Mouse (Mus musculus) left cerebral cortex, postnatal 36 days (tissue): ENCODE data around the gene Tmem186. TPM values are rescaled to one million over a fixed set of nuclear protein-coding genes. Genes with fewer than 3 reads are reported as not detected.
A peak's percentile ranks its signal among the peaks of the same experiment; 100 is the strongest.

Experiments used
- DNase-seq, 2 experiments: peaks; one replicate each; pipeline ENCODE4 v3.0.0; 2021 to 2022; ENCODE audit warnings: low spot score in 2 of 2, mixed read lengths in 1 of 2
- intact Hi-C: fragments of 180-260 bp; cut with DNase I; formaldehyde crosslinking; loops from one replicate; pipeline ENCODE4 v1.15.1; 2025
- microRNA-seq: library from miRNA; unstranded; fragments of <30 nt; microRNA quantifications from one replicate; pipeline ENCODE4 v1.2.0, GENCODE M21; 2022
- total RNA-seq, 2 experiments: library from RNA; stranded (reverse); gene quantifications; 2 replicates each; pipeline ENCODE4 v1.2.3; 2021

Gene Tmem186
- total RNA-seq, 2 experiments from 2014 or later, result 12.0 to 13.4 TPM

DNA sequence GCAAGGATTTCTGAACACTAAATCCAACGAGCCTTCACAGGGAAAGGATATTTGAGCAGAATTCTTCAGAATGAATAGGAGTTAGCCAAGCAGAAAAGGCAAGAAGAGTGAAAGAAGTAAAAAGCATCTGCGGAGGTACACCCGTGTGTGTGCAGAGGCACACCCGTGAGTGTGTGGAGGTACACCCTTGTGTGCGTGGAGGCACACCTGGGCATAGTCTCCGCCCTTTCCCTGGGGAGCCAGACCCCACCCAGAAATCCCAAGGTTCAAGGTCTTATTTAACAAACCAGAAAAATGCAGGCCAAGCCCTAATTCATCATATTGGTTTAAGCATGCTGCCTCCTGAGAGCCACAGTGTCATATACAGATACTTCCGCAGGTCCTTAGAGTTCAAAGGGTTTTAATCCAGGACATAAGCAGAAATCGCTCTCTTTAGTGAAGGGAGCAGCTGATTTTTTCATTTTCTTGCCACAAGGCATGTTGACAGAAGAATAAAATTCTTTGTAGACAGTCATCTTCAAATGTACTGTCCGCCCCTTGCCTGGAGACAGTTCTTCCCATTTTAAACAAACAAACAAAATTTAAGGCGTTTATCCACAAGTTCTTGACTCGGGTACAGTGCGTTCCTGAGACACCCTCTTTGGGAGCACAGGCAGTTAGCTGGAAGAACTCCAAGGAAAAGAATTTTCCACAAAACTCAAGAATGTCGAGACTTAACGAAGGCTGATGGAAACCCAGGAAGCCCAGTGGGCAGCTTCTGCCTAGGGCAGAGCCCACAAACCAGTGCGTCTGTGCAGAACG is 17.0 kb downstream of the Tmem186 start:
- intact Hi-C loops, result no loop called here
- DNase-seq, result no peak

DNA sequence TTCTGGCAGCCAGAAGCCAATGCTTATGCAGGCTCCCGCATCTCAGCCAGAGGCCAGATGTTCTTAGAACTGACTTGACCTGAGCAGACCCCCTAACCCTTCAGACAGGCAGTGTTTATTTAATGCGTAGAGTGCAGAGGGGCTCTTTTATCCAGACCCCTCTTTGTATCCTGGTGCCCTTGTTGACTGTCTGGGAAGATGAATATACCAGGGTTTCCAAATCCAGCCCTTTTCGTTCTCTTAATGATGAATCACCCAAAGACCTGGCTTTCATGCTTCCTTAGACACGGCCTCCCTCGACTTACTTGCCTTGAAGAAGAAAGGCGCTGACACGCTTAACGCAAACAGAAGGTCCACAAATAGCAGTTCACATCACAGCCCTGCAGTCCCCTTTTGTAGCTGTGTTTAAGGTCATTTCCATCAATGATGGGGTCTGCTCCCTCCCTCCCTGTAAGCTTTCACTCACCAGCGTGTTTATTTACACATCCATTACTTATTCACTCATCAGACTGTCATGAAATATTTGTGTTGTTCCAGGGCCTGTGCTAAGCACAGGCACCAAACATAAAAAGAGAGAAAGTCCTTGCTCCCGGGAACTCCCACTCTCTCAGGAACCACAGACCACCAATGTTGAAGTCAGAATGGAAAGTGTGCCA is 17.7 kb downstream of the Tmem186 start:
- intact Hi-C loops, result no loop called here
- no peak for DNase-seq

DNA sequence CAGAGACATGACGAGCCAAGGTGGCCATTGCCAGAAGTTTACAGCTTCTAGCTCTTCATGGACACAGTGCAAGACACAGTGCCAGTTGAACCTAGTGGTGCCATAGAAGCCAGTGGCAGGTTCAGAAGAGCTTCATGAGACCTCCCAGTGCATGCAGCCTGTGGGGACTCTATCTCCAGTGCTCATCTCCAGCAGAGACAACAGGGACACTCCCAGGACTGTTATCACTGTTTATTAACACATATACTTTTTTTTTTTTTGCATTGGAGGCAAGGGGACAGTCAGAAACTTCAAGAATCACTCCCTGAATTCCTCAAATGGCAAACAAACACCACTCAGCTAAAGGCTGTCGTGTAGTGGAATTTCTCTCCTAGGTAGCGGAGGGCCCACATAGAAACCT is 24.1 kb downstream of the Tmem186 start:
- intact Hi-C loops, result no loop called here

DNA sequence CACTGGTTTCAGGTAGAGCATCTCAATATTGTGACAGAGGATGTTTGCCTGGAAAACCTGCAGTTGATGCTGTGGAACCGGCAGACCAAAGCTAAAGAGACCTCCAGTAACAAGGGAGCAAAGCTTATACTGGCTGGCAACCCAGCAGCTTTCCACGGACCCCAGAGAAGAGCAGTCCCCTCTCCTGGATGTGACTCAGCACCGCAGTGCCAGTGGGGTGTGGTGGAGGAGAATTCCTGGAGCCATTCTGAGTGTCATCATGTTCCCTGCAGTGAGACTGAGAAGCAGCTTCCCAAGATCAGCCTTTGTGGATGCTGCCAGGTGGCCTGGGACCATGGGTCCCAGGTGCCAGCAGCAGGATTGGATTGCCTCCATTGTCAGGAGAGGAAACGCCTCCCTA is 24.5 kb downstream of the Tmem186 start:
- intact Hi-C loops, result no loop called here
- no peak for DNase-seq

More for the DNA sequence above, 24.1 kb downstream of the Tmem186 start:
- DNase-seq, result no peak

DNA sequence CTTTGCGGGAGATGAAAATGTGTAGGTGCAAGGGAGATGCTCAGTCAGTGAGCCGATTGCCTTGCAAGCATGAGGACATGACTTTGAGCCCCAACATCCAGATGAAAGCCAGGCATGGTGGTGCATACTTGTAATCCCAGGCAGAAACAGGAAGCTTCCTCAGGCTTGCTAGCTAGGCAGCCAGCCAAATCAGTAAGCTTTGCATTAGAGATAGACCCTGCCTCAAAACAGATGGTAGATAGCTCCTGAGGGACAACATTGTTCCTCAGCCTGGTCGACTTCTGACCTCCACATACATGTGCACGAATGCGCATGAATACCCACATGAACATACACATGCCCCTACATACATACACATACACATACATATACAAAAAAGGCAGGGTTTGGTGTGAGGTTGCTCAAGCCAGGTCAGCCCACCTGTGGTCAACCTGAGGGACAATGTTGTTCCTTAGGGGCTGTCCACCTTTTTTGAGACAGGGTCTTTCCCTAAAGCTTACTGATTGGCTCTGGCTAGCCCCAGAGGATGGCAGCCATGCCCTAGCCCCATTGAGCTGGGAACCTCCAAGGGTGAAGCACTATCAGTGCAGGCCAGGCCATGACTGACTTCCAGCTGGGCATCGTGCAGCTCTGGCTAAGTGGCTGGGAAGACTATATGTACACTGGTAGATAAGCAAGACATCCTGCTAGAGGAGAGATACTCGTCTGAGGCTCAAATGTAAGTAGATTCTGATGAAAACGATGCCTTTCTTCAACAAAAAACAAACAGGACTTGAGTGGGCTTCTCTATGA is 25.1 kb downstream of the Tmem186 start:
- no peak for DNase-seq
- intact Hi-C loops, result no loop called here

DNA sequence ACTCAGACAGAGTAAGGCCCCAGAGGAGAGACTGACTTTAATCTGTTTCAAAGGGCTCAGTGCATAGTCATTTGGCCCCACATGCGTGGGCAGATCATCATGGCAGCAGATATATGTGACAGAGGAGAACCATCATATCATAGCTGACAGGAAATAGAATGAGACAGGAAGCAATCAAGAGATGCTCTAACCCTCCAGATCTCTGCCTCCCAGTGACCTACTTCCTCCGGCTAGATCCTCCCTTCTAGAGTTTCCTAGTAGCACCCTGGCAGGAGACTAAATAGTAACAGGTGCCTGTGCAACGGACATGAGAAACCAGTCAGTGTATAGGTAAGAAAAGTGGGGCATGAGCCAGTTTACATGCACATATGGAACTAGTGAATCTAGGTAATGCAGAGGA is 27.1 kb downstream of the Tmem186 start:
- intact Hi-C loops, result no loop called here
- DNase-seq, result no peak

DNA sequence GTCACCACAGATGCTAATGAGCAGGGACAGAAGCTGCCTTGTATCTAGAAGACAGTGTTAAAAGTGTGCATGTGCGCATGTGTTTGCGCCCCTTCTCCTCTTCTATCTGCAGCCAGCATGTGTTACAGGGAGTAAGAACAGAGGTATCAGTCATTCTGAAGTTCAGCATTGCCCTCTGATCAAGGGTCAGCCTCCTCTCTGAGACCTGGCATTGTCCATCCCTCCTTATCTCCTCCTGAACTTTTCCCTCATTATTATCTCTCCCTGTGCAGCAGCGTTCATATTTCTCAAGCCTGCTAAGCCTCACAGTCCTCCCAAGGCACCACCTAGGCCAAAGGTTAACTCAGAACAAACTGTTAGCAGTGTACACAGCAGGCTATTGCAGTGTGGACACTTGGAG is 33.7 kb downstream of the Tmem186 start:
- intact Hi-C loops, result no loop called here
- no peak for DNase-seq

DNA sequence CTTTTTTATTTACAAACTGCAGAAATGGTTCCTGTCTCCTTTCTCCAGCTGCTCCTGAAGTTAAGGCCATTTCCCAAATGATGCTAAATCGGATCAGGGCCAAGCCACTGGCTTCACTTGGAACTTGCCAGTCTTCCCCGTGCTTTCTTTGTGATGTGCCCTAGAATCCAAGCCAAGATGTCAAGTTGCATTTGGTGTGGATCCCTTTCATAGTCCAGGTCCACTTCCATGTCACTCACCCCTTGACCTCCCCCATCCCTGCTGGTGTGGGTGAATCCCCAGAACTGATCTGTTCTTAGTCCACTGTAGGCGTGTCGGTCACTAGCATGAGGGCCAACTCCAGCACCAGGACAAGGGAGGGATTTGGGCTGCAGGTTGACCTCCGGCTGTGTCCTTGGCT is 40.0 kb downstream of the Tmem186 start:
- intact Hi-C loops, result no loop called here
- DNase-seq, result no peak

DNA sequence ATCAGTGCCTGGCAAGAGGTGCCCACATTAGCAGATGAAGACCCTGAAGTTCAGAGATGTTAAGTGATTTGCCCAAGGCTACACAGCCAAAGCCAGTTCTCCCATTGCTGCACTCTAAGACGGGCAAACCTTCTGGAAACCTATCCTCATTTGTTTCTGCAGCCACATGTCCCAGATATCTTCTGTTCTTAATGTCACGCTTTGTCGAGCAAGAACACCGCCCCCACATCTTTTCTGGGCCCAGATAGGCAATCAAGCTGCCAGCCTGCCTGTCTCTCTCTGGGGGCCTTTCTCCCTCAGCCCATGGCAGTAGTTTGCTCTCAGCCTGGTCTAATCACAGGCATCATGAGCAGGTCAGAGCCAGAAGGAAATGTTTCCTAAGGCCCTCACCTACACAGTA is 41.2 kb downstream of the Tmem186 start:
- DNase-seq, result peak in 1 of 2 experiments; percentile 17
- intact Hi-C loops, result no loop called here

DNA sequence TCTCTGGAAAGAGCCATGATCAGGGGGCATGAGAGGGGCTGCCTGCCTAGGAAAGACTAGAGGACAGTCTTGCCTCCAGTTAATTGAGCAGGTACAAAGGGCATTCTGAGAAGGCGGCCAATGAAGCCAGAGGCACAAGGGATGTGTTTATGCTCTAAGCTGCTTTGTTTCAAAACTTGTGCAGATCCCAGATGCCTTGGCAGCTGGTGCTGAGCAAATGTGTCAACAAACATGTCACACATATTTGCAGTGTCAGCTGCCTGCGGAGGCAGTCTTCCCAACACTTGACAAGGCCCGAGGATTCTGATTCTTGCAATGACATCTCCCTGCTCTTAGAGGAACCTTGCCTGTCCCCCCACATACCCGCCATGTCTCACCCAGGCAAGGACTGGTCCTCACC is 42.1 kb downstream of the Tmem186 start:
- intact Hi-C loops, result no loop called here
- DNase-seq, result peak; percentile 45 to 51

DNA sequence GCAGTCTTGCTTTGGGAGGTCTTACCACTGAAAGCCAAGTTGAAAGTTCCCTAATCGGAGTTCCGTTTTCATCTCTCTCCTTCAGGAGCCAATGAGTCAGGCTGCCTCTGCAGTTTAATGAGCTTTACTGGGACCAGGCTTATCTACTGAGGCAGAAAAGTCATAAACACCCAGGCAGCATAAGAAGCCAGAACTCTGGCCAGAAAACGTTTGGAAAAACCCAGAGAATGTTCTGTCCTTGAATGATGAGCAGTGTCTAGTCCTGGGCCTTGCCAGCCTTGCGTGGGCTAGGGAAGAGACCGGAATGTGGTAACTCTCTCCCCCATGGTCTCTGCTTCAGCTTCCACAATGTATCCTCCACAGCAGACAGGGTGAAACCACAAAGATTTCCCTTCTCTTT is 52.5 kb downstream of the Tmem186 start:
- intact Hi-C loops, result no loop called here
- DNase-seq, result no peak

DNA sequence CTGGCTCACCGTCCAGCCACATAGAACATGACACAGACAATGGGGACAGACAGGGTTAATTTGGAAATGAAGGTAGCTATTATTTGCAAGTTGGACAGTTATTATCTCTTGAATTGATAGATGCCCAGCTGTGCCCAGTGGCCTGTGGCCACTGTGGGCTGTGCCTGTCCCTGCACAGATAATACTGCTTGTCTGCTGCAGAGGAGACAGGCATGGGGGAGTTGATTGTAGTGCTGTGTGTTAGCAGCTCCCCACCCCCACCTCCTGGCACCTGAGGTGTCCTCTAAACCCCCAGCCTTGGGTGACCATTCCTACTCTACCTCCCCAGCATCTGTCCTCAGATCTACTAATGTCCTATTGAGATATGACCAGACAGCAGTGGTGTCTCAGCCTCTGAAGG is 53.3 kb downstream of the Tmem186 start:
- no peak for DNase-seq
- intact Hi-C loops, result no loop called here

Small RNAs within 50 kb of the gene (microRNA-seq; reads per million reads assigned to microRNA genes)
- gene Gm22137, result not detected

Other genes starting within 250 kb of the Tmem186 start
- gene Tmem114, start 212.6 kb downstream of the Tmem186 start, total RNA-seq, result 1 to 10 TPM; 1.5 to 1.8 TPM
- 10 to 100 TPM; 26.4 to 27.9 TPM for gene Mettl22, start 166.9 kb downstream of the Tmem186 start, total RNA-seq
- 100 to 1,000 TPM; 155 to 158 TPM for gene Abat, start 124.3 kb downstream of the Tmem186 start, total RNA-seq
- 10 to 100 TPM; 24.3 to 50.5 TPM for gene Pmm2, start within 50 bp of the Tmem186 start, total RNA-seq
- gene Carhsp1, start 34.4 kb upstream of the Tmem186 start, total RNA-seq, result 10 to 100 TPM; 15.6 to 20.2 TPM
- not detected for gene Gm5767, start 43.1 kb upstream of the Tmem186 start, total RNA-seq
- 100 to 1,000 TPM; 134 to 175 TPM for gene Usp7, start 154.6 kb upstream of the Tmem186 start, total RNA-seq
- 100 to 1,000 TPM in 1 of 2 experiments, 10 to 100 TPM in 1; 98.2 to 105 TPM for gene 1810013L24Rik, start 192.4 kb upstream of the Tmem186 start, total RNA-seq